Mouse (Mus musculus): ENCODE data around the gene Gm21981.
A peak's percentile ranks its signal among the peaks of the same experiment; 100 is the strongest.

The Gm21981 gene

DNA sequence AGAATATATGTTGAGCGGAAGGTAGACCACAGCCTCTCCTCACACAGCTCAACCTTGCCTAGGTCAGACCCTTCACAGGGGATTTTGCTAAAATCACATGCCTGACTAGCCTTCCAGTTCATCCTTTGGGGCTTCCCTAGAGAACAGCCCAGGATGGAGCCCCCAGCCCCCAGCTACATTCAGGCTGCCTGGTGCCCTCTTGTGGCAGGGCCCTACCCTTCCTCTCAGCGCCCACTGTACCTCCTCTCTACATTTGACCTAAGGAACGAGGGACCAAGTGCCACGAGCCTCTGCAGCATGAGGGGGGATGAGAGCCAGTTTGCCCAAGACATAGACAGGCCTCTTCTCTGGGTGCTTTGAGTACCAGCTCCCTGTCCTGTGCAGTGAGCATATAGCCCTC is 10.4 kb upstream of the Gm21981 start:
- no peak for ATAC-seq (ENCODE audit: insufficient number of reproducible peaks, low FRiP score, low TSS enrichment)

DNA sequence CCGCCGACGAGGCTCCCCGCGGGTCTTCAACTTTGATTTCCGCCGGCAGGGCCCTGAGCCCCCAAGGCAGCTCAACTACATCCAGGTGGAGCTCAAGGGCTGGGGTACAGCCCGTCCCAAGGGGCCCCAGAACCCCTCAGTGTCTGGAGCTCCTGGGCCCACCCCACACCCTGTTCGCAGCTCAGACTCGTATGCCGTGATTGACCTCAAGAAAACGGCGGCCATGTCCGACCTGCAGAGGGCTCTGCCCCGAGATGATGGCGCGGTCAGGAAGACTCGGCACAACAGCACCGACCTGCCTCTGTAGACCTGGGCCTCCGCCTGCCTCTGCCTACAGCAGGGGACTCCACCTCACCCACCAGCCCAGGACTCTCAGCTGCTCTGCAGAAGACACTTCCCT is 9.3 kb upstream of the Gm21981 start:
- no peak for ATAC-seq (ENCODE audit: insufficient number of reproducible peaks, low FRiP score, low TSS enrichment)

DNA sequence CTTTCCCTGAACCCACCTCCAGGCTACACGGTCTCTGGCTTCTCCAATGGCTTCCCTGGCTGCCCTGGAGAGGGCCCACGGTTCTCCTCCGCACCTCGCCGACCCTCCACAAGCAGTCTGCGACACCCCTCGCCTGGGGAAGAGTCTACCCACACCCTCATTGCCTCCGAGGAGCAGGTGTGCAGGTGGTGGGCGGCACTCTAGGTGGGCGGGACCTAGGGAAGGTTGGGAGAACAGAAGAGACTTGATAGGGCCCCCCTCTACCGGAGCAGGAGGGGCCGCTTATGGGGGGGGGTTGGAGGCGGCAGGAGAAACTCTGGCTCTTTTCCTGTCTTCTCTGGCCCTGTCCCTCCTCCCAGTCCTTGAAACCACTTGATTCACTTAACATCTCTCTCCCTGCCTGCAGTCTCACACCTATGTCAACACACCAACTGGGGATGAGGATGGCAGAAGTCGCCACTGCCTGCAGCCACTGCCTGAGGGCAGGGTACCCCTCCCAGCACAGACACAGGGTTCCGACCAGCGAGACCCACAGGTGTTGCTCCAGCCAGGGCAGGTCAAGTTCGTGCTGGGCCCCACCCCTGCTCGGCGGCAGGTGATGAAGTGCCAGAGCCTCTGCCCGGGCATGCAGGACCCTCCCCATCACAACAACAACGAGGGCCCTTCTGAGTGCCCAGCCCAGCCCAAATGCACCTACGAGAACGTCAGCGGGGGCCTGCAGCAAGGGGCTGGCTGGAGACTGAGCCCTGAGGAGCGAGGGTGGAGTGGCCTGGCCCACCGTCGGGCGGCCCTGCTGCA is 8.5 kb upstream of the Gm21981 start:
- no peak for ATAC-seq (ENCODE audit: insufficient number of reproducible peaks, low FRiP score, low TSS enrichment)

DNA sequence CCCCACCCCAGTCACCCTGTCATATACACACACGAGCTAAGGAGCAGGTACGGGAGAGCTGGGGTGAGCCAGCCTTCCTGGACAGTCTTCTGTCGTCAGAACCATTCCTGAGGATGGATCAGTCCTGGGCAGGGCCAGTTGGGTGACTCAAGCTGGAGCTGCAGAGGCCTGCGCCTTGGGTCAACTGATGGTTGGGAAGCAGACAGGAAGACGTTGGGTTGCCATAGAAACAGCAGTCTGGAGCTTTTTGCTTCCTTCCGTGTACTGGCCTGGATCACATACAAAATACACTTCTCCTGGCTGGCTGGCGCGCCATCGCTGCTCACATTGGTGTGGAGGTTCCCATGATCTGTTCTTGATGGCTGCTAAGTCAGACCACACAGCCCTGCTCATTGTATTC is 7.5 kb upstream of the Gm21981 start:
- no peak for ATAC-seq (ENCODE audit: insufficient number of reproducible peaks, low FRiP score, low TSS enrichment)

DNA sequence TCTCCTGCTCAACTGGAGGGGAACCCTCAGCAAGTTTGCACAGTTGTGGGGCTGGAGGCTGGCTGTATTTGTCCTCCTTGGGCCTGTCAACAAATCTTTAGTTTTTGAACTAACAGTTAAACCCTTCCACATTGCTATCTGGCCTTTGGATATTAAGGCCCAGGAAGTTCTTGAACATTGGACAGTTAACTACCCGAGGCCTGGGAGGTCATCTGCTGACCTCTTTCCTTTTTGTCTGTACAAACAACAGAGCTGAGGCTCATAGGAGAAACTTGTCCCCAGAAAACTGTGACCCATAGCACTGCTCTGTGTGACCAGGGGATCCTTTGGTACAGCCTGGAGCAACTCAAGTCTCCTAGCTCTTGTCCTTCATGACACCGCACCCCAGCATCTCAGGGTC is 4.8 kb upstream of the Gm21981 start:
- ATAC-seq (ENCODE audit: insufficient number of reproducible peaks, low FRiP score, low TSS enrichment) = no peak

DNA sequence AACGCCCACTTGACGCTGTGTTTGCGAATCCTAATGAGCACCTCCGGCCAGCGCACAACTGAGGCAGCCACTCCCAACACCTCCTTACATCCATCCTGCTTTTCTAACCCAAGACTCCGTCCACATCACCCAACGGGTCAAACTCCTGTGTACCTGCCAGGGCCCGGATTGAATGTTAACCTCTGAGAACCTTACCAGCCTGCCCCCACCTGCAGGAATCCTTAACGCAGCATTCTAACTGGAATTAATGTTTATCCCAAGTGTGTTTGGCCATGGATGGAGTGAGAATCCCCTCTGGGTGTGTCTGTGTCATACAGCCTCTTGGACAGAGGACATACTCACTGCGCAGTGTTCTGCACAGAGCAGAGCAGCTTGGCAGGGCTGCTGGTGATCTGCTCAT is 3.9 kb upstream of the Gm21981 start:
- ATAC-seq (ENCODE audit: insufficient number of reproducible peaks, low FRiP score, low TSS enrichment) = no peak

DNA sequence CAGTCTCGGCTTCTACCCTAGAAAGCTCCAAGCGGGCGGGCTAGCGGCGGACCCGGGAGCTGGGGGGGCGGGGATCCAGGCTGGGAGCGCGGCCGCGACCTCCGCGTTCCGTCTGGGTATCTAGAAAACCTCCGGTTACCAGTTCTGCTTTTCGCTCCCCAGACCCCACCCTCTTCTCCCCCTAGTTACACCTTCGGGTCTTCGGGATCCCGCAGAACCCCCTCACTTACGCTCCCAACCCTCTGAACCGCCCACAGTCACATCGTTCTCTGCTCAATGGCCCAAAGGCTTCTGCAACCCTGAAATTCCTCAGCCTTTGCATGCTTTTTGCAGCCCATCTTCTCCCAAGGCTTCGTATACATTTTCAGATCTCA is 1.1 kb upstream of the Gm21981 start:
- no peak; the same call in 1 of the 2 replicates for ATAC-seq (ENCODE audit: insufficient number of reproducible peaks, low FRiP score, low TSS enrichment)

DNA sequence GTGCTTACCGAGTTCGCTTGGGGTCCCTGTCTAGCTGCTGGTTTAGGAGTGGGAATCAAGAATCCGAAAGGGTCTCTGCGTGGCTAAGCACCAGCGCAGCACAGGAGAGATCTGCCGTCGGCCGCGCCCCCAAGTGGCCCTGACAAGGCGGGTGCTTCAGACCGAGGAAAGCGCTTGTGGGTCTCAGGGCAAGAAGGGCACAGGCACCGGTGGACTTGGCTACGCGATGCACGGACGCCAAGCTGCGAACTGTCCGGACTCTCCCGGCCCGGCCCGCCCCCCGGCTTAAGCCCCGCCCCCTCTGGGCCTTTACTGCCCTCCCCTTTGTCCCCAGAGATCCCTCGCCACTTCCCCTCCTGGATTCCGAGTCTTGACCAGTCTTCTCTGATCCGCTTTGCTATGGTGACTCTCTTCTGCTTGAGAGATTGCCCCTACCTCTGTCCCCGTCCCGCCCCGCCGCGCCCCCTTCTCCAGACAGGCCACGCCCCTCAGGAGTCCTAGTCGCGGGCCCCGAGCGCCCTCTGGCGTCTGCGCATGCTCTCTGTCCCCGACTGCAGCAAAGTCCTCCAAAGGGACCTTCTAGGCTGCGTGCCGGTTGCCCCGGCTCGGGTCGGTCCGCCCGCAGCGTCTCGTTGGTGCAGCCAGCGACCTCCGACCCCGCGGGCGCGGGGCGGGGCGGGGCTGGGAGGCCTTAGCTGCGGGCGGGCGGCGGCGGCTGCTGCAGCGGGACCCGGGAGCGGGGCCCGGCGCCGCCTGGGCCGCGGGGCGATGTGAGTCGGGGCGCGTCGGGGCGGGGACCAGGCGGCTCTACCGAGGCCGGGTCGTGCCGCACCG is 465 bp upstream of the Gm21981 start, which contains the start of gene Prickle4:
TSS of gene Prickle4 (minus strand) at position 234 of the 834 bp plus-strand sequence.
- ATAC-seq (ENCODE audit: insufficient number of reproducible peaks, low FRiP score, low TSS enrichment) = peak; percentile 87

DNA sequence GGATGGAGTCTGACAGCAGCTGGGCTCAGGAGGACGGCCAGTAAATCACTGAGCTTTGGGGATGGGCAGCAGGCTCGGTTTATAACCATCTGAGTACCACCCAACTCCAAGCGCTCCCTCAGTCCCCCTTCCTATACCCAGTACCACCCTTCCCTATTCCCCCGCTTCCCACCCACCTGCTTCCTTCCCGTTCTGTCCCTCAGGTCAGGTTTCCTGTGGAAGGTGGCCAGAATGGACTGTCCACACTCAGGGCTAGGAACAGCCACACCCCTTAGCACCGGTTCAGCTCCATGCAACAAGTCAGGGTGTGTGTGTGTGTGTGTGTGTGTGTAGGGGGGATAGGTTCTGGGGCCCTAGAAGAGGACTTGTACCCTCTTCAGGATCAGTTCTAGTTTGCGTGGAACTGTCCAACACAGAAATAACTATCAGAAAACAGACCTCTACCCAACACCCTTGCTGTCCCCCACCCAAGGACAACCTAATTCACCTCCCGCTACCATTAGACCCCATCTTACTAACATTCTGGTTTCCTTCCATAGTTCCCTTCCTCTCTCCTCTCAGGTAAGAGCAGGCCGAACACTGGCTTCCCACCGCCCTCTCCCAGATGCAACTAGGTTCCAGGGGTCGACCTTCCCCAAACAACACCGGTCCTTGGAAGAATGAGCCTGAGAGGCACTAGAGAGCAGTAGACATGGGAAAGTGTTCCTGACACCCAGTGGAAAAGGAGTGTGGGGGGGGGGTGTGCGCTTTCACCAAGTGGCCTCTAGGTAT is 399 bp downstream of the Gm21981 start:
- no peak for ATAC-seq (ENCODE audit: insufficient number of reproducible peaks, low FRiP score, low TSS enrichment)

DNA sequence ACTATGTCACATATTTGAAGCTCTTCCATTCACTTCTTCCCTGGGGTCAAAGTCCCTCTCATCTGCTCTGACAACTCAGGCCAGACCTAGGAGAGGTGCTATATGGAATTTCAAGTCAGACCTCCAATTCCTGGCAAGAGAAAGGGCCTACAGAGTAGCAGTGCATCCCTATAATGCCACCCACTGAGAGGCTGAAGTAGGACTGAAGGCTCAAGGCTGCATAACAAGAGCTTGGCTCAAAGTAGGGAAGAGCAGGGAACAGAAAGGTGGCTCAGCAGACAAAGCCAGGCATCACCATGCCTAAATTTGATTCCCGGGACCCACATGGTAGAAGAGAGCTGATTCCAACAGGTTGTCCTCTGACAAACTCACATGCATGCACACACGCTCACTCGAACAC is 2.6 kb downstream of the Gm21981 start:
- no peak for ATAC-seq (ENCODE audit: insufficient number of reproducible peaks, low FRiP score, low TSS enrichment)

DNA sequence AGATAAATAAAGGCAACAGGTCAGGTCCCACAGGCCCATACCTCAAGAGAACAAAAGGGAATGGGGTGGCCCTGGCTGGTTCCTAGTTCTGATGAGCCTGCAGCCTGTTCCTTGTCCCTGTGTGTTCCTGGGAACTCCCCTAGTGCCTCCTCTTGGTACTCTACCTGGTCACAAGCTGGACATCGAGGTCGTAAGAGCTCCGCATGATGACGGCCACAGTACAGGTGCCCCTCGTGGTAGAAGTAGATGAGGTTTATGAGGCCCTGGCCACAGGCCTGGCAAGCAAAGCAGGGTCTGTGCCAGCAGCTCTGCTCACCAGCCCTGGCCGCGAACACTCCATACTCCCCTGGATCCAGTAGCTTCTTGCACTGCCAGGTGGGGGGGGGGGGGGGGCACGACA is 4.4 kb downstream of the Gm21981 start:
- no peak for ATAC-seq (ENCODE audit: insufficient number of reproducible peaks, low FRiP score, low TSS enrichment)

DNA sequence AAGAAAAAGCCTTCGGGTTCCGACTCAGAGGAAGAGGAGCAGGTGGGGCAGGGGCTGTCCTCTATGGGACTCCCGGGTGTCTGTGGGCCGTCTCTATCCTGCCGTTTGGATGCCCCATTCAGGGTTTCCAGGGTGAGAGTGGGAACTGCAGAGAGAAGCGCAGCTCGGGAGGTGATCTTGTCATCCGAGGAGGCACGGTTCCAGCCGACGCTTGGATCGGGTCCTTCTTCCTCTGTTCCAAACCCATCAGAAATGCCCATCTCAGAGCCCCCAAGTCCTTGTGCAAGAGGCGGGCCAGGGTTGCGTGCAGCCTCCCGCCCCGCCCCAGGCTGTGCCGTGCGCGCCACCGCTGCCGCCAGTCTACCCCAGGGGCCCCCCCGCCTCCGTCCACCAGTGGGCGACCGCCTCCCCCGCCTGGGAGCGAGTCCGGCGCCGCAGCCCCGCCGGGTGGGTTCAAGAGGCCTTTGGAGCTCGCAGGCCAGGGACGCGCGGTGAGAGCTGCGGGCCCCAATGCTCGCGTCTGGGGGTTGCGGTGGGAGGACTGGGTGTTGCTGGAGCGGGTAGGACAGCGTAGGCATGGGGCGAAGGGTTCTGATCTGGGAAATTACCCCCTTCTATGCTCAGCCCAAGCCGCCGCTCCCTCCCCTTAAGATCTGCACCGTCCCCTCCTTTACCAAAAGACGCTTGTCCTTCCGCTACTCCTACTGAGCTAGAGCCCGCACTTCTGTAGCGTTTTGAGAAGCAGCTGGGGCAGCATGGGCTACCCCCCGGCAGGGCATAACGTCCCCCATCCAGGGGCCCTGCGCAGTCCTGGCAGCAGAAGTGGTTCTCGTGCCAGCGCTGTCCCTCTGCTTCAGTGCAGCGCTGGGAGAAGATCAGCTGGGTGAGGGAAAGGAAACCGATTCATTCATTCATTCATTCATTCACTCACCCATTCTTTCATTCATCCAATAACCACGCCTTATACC is 5.4 kb downstream of the Gm21981 start, which contains the start of gene Frs3:
TSS of gene Frs3 (plus strand) at position 423 of the 968 bp plus-strand sequence.
- ATAC-seq (ENCODE audit: insufficient number of reproducible peaks, low FRiP score, low TSS enrichment) = peak; percentile 31; the same call in 1 of the 2 replicates

DNA sequence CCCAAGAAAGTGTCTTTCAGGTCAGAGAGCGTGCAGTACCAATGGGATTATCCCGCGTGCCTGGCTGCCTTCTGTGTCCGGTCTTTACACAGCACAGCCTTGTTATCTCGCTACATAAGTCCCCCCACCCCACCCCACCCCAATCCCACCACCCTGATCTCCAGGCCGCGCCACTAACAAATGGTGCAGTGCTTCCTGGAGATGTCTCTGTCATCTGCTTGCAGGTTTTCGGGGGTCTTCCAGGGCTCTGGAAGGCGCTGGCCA is 6.0 kb downstream of the Gm21981 start, which contains the start of gene Tomm6:
TSS of gene Tomm6 (minus strand) at position 43 of the 264 bp plus-strand sequence.
- ATAC-seq (ENCODE audit: insufficient number of reproducible peaks, low FRiP score, low TSS enrichment) = no peak

DNA sequence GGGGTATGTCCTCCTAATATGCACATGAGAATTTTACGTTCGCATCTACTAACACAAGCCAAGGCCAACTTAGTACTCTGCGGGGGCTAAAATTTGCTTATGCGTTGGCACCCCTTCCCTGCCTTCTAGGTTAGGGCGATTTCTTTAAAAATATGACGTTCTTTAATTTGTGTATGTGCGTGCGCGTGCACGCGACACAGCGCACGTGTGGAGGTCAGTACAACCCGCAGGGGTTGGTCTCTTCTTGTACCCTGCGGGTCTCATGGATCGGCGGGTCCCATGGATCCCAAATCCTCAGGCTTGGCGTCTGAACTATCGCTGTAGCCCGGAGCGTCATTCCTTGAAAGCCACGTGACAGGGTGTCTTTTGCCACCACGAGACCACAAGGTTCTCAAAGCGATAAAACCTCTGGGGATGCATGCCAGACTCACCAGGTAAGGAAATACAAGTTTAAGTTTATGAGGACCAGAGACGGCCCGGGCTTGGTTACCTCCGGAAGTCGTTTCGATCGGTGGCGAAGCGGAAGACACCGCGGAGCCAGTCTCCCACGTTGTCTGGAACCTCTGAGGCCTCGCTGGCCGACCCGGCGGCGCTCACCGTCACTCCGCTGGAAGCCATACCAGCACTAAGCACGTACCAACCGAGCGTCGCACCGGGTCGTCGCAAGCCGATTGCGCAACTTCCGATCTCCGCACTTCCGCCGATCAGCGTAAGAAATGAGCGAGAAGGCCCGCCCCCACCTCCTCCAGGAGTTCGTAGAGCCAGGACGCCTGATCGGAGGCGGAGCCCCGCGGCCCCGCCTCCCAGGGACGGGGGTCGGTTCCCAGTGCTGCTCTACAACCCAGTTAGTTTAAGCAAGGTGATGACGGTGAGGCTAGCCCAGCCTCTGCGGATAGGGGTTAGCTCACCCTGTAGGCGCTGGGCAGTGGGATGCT is 6.6 kb downstream of the Gm21981 start:
- ATAC-seq (ENCODE audit: insufficient number of reproducible peaks, low FRiP score, low TSS enrichment) = peak; percentile 66

DNA sequence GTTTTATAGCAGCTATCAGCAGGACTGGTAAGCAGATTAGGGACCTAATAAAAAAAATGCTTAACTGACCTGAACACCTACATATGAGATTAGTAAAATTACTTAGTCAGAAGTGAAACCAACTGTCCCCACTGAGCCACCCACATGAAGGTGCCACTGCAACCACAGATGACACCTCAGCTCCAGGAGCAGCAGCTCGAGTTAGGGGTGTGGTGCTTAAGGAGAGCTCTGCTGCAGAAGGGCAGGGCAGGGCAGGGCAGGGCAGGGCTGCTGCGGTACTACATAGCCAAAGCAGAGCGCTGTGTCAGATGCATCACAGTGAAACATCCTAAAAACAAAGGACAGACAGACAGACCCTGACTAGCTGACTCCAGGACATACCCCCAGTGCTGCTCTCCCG is 11.4 kb downstream of the Gm21981 start:
- ATAC-seq (ENCODE audit: insufficient number of reproducible peaks, low FRiP score, low TSS enrichment) = no peak

DNA sequence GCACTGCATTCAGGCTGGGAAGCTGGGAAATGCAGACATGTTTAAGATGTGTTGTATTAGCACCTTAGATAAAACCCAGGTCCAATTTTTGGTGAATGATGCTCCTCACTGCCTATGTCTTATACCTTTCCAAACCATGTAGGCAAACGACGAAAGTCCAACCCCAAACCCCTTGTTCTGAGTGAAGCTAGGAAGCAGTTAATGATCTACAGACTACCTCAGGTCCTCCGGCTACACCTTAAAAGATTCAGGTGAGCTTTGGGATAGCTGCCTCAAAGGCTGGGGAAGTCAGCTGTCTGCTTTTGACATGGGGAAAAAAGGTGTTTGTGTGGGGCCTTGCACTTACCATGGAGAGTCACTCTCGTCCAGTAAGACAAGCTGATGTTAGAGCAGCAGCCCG is 15.6 kb downstream of the Gm21981 start:
- no peak for ATAC-seq (ENCODE audit: insufficient number of reproducible peaks, low FRiP score, low TSS enrichment)

DNA sequence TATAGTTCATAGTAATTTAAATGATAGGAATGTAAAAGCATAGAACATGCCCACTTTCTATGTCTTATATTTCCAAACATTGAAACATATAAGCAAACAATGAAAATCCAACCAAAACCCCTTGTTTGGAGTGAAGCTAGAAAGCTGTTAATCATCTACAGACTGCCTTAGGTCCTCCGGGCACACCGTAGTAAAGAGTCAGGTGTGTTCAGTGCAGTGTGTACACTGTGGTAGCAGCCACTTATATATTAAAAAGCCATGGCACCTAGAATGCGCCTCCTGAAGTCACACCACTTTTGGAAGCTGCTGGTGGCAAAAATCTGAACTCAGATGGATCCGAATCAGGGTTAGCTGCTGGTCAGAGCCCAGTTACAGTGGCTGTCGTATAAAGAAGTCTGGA is 16.0 kb downstream of the Gm21981 start:
- ATAC-seq (ENCODE audit: insufficient number of reproducible peaks, low FRiP score, low TSS enrichment) = no peak

DNA sequence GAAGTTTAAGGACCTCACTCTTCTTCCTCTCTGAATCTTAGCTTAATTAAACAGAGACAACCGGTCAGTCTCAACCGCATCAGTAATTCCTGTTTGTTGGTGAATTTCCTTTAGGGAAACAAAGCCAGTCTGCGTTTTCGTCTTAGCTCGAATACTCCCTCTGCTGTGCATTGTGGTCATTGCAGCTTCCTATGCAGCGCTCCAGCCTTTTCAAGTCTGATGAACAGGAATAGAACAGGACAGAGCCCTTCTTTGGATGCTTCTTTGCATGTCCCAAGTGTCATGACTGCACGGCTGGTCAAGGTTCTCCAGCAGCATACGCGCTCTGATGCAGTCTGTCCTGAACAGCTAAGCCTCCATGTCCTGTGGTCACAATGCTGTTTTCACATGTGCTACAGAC is 17.7 kb downstream of the Gm21981 start:
- ATAC-seq (ENCODE audit: insufficient number of reproducible peaks, low FRiP score, low TSS enrichment) = peak; percentile 22; the same call in 1 of the 2 replicates
